Mouse (Mus musculus) lung, embryonic 16.5 days (tissue): Measurements from ENCODE around the gene Bcar1. TPM values are rescaled to one million over a fixed set of nuclear protein-coding genes. Genes with fewer than 3 reads are reported as not detected.

Experiments used
- ATAC-seq: fragments of 200-750 bp; cut with Nextera tagmentation; 2 replicates; pipeline ENCODE4 v1.8.0; 2017; ENCODE audit warnings: low read depth, mild to moderate bottlenecking, moderate library complexity
- H3K27ac ChIP-seq: fragments of 300-500 bp; sonication (generic); 2 replicates; pipeline ENCODE4 v1.5.1; 2014; ENCODE audit warnings: mild to moderate bottlenecking, control low read depth, low read length
- H3K27me3 ChIP-seq: fragments of 300-500 bp; sonication (generic); 2 replicates; pipeline ENCODE4 v1.6.1; 2014; ENCODE audit warnings: low read depth, low read length, mixed read lengths; ENCODE audit not compliant: control insufficient read depth, insufficient read depth
- H3K36me3 ChIP-seq: fragments of 300-500 bp; sonication (generic); 2 replicates; pipeline ENCODE4 v1.6.1; 2014; ENCODE audit warnings: low read length; ENCODE audit not compliant: control insufficient read depth, insufficient read depth
- H3K4me1 ChIP-seq: fragments of 300-500 bp; sonication (generic); replicated peaks from 2 replicates; pipeline ENCODE4 v1.6.1; 2014; ENCODE audit warnings: low read length, mixed read lengths; ENCODE audit not compliant: control insufficient read depth, insufficient read depth
- H3K4me2 ChIP-seq: fragments of 300-500 bp; sonication (generic); 2 replicates; pipeline ENCODE4 v1.6.1; 2014; ENCODE audit warnings: low read depth, low read length, control low read depth
- H3K4me3 ChIP-seq: fragments of 300-500 bp; sonication (generic); 2 replicates; pipeline ENCODE4 v1.5.1; 2014; ENCODE audit warnings: mild to moderate bottlenecking, low read length, control low read depth
- H3K9ac ChIP-seq: fragments of 300-500 bp; sonication (generic); 2 replicates; pipeline ENCODE4 v1.6.1; 2014; ENCODE audit warnings: low read length, control low read depth
- H3K9me3 ChIP-seq: fragments of 300-500 bp; sonication (generic); 2 replicates; pipeline ENCODE4 v1.6.1; 2016; ENCODE audit warnings: low read length; ENCODE audit not compliant: control insufficient read depth
- WGBS: fragments of 180-500 bp; shearing (Covaris S2); extraction: QIAGEN DNeasy Blood & Tissue Kit; methylation state at CpG from one replicate; pipeline ENCODE4 v1.1.7; 2014; 5-methylcytosine and 5-hydroxymethylcytosine counted together
- polyA plus RNA-seq: library from polyadenylated mRNA; unstranded; fragments of >200 nt; fragmentation: Nextera tagmentation; extraction: Ambion mirVana; gene quantifications from 2 replicates; pipeline ENCODE4 v1.2.1, GENCODE M21; 2015

Gene Bcar1
- polyA plus RNA-seq, 1 experiment from 2014 or later: 52.1 TPM

DNA sequence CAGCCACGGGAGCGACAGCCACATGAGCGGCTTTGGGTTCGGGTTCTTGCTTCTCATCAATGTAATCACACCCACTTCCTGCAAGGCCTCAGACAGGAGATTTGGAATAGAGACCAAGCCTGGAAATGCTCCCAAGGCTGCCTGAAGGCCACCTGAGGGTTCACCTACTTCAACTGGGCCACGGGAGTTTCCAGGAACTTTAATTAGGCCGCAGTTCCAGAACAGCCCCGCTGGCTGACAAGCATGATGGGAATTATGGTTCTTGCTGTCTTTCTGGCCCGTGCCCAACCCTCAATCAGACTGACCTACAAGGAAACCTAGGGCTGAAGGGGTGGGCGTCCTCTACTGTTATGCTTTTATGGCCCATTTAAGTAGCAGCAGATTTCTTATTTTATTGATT is 28.5 kb upstream of the Bcar1 start:
- H3K4me3 ChIP-seq: no peak overlapping the region
- H3K27ac ChIP-seq: no peak overlapping the region
- no peaks in the 10 kb centered on the region for H3K9me3 ChIP-seq
- no peaks in the 10 kb centered on the region for H3K27me3 ChIP-seq
- 85% methylated on average over 9 of the region's 9 CpGs for WGBS
- no peak for ATAC-seq
- H3K4me1 ChIP-seq: peaks cover 11% of the 10 kb centered on the region
- no peak overlapping the region for H3K9ac ChIP-seq
- H3K36me3 ChIP-seq: peaks cover 14% of the 10 kb centered on the region
- H3K4me2 ChIP-seq: no peak overlapping the region

DNA sequence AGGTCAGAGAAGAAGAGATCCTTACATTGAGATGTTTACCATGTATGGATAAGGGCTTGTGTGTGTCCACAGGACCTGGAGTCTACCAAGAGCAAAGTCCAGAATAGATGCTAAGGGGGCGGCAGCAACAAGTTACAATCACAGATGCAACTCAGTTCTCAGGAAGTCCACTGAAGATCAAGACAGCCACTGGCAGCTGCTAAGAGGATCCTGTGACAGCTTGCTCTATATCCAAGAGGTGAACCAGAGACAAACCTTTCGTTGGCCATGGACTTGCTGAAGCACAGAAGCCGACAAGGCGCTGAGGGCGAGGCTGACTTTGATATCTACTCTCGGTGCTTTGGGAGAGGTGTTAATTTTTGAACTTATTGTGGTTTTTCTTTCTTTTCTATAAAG is 28.0 kb upstream of the Bcar1 start:
- Histone ChIP-seq H3K9ac (no peak overlapping the region), H3K27me3 (no peaks in the 10 kb centered on the region), H3K27ac (peak overlapping the region; percentile 75), H3K36me3 (peaks cover 14% of the 10 kb centered on the region), H3K4me1 (peaks cover 11% of the 10 kb centered on the region), H3K9me3 (no peaks in the 10 kb centered on the region), H3K4me2 (no peak overlapping the region), H3K4me3 (no peak overlapping the region)
- no peak for ATAC-seq
- WGBS: 78% methylated on average over 6 of the region's 6 CpGs

DNA sequence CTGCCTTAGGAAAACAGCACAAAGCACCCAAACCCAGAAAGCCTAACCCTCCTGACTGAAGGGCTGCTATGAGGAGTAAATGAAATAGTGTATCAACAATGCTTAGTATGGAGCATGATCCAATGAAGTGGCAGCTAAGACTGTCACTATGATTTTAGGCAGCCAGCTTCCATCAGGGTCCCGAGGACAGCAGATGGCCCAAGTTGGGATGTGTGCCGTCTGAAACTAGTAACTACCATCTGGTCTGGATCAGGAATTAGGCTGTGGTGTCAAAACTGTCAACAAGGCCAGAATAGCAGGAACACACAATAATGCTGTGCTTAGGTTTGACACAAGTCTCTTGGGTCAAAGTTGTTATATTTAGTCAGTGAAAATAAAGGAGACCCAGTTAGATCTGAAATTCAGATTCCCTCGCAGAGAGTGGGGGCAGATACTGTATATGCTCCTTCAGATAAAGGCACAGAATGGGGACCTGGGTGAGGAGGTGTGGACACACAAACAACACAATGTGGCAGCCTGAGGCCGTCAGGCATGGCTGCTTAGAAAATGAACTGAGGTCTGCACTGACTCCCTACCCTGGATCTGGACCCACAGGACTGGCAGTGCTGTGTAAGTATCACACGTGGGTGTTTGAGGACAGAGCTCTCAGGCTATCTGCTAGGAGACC is 27.5 kb upstream of the Bcar1 start:
- peak overlapping the region; percentile 75 for H3K27ac ChIP-seq
- peaks cover 11% of the 10 kb centered on the region for H3K4me1 ChIP-seq
- H3K9ac ChIP-seq: no peak overlapping the region
- peak; percentile 89 for ATAC-seq
- no peaks in the 10 kb centered on the region for H3K27me3 ChIP-seq
- H3K4me2 ChIP-seq: no peak overlapping the region
- no peak overlapping the region for H3K4me3 ChIP-seq
- no peaks in the 10 kb centered on the region for H3K9me3 ChIP-seq
- H3K36me3 ChIP-seq: peaks cover 19% of the 10 kb centered on the region
- WGBS: 47% methylated on average over 5 of the region's 5 CpGs

DNA sequence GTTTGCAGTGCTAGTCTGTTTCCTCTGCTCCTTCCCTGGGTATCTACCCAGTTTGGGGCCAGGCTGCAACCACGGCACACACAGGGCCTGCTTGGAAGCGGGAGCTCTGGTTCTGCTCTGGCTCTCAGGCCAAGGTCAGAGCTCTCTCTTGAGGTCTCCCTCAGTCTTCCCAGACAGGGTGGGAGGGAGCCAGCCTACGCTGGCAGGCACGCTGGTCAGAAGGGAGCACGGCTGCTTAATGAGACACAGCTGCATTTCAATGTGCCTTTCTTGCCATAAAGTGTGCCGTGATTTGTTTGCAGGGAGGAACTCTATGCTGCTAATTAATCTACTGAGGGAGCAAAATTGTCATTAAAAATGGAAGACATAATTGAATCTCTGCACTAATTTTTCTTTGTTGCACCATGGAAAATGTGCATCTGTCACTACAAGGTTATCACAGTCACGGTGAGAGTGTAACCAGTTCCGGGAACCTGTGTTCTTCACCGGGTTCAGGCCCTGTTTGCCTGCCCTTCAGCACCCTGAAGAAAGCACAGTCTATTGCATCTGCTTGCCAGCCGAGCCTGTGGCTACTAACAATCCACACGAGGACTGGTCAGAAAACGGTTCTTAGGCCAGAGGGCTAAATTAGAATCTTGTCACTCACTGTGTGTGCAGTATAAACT is 26.3 kb upstream of the Bcar1 start:
- Histone ChIP-seq H3K27ac (no peak overlapping the region), H3K27me3 (no peaks in the 10 kb centered on the region)

DNA sequence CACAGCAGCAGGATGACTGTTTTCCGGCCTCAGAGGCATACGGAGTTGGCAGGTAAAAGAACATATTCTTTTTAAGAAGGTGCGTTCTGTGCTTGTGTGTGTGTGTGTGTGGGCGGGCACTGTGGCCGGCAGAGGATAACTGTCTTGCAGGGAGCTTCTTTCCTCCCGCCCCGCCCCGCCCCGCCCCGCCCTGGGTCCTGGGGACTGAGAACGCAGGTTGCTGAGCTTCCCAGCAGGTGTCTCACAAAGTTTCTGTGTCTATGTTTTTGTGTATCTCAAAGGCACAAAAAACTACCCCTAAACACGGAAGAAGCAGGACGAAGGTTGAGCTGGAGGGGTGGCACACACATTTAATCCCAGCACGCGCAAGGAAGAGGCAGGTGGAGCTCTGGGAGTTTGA is 25.7 kb upstream of the Bcar1 start:
- H3K9ac ChIP-seq: no peak overlapping the region
- no peak overlapping the region for H3K27ac ChIP-seq
- no peak overlapping the region for H3K4me2 ChIP-seq
- H3K9me3 ChIP-seq: no peaks in the 10 kb centered on the region
- no peak for ATAC-seq
- no peak overlapping the region for H3K4me3 ChIP-seq
- WGBS: 75% methylated on average over 15 of the region's 15 CpGs
- H3K4me1 ChIP-seq: peaks cover 11% of the 10 kb centered on the region
- H3K27me3 ChIP-seq: no peaks in the 10 kb centered on the region
- peaks cover 17% of the 10 kb centered on the region for H3K36me3 ChIP-seq

More for the DNA sequence above, 26.3 kb upstream of the Bcar1 start:
- peak; percentile 58 for ATAC-seq
- H3K9ac ChIP-seq: no peak overlapping the region
- peaks cover 23% of the 10 kb centered on the region for H3K36me3 ChIP-seq
- WGBS: 55% methylated on average over 12 of the region's 12 CpGs
- H3K4me1 ChIP-seq: peaks cover 11% of the 10 kb centered on the region
- H3K9me3 ChIP-seq: no peaks in the 10 kb centered on the region
- no peak overlapping the region for H3K4me2 ChIP-seq
- H3K4me3 ChIP-seq: no peak overlapping the region

DNA sequence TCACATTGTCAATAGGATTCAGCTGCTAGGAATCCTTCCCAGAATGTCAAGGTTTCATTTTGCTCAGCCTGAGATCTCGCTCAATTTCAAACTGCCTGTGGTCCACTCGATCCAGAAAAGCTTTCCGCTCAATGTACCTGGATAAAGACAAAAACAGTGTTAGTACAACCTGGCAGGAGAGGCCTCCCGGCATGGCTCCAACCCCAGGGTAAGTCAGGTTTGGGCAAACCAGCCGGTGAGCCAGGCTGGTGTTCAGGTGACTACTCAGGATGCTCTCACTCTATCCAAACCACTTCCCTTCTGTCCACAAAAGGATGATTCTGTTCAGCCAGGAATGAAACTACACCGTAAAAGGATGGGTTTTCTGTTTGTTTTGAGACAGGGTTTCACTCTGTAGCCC is 25.0 kb upstream of the Bcar1 start:
- Histone ChIP-seq H3K9me3 (no peaks in the 10 kb centered on the region), H3K4me3 (no peak overlapping the region), H3K9ac (no peak overlapping the region), H3K27ac (no peak overlapping the region), H3K4me2 (no peak overlapping the region), H3K36me3 (peaks cover 17% of the 10 kb centered on the region), H3K4me1 (peaks cover 11% of the 10 kb centered on the region), H3K27me3 (no peaks in the 10 kb centered on the region)
- 80% methylated on average over 6 of the region's 6 CpGs for WGBS
- no peak for ATAC-seq

DNA sequence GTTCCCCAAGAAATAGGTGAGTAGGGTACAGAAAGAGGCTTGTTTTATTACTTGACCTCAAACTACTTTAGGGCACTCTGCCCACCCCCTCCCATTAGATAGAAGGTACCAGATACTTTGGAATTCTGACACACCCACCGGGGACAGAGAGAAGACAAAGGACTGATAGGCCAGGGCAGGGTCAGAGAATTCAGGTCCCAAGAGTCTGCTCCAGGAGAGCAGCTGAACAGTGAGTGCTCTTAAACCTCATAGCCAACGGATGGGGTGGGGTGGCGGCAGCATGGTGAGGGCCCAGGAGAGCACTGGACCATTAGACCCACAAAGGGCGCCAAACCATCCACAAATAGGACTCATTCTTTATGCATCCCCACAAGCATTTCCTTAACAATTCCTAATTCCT is 22.0 kb upstream of the Bcar1 start:
- Histone ChIP-seq H3K4me1 (peaks cover 5% of the 10 kb centered on the region), H3K27ac (no peak overlapping the region), H3K4me3 (no peak overlapping the region), H3K27me3 (no peaks in the 10 kb centered on the region), H3K4me2 (no peak overlapping the region), H3K36me3 (peaks cover 17% of the 10 kb centered on the region), H3K9me3 (no peaks in the 10 kb centered on the region), H3K9ac (no peak overlapping the region)
- 77% methylated on average over 4 of the region's 4 CpGs for WGBS
- ATAC-seq: no peak

DNA sequence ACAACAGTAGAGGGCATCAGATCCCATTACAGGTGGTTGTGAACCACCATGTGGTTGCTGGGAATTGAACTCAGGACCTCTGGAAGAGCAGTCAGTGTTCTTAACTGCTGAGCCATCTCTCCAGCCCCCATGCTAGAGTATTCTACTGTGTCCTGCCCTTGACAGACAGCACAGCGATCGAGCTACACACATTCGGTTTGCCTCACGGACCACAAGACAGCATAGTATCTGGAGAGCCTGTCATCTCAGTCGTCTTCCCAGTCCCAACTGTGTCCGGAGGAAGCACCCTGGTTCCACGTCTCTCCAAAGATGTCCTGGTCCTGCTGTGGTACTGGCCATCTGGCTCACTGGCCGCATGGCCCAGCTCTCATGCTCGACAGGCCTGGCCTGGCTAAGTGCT is 21.5 kb upstream of the Bcar1 start:
- 97% methylated on average over 9 of the region's 9 CpGs for WGBS
- H3K27me3 ChIP-seq: no peaks in the 10 kb centered on the region
- H3K36me3 ChIP-seq: peaks cover 17% of the 10 kb centered on the region
- peaks cover 5% of the 10 kb centered on the region for H3K4me1 ChIP-seq
- no peak overlapping the region for H3K4me2 ChIP-seq
- no peaks in the 10 kb centered on the region for H3K9me3 ChIP-seq
- H3K9ac ChIP-seq: no peak overlapping the region
- no peak for ATAC-seq
- H3K4me3 ChIP-seq: no peak overlapping the region
- no peak overlapping the region for H3K27ac ChIP-seq

DNA sequence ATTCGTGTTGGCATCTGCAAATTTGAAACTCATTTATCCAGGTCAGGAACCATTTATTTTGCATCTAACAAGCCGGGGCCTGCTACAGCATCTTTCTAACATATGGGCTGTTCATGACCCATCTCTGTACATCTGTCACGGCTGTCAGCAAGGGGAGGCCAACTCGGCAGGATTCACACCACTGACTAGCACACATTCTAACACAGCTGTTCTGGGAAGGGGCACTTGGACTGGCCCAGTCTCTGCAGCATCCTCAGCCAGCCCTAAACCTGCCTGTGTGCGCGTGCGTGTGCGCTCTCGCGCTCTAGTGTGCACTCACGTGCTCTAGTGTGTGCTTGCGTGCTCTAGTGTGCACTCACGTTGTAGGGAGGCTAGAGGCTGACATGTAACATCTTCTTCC is 17.1 kb upstream of the Bcar1 start:
- ATAC-seq: no peak
- H3K27me3 ChIP-seq: no peaks in the 10 kb centered on the region
- no peaks in the 10 kb centered on the region for H3K4me1 ChIP-seq
- peaks cover 4% of the 10 kb centered on the region for H3K36me3 ChIP-seq
- H3K27ac ChIP-seq: no peak overlapping the region
- H3K4me2 ChIP-seq: no peak overlapping the region
- WGBS: 80% methylated on average over 13 of the region's 13 CpGs
- H3K4me3 ChIP-seq: no peak overlapping the region
- no peak overlapping the region for H3K9ac ChIP-seq
- H3K9me3 ChIP-seq: no peaks in the 10 kb centered on the region
